Mouse (Mus musculus) erythroblast, embryonic 14.5 days (primary cell): ENCODE data around the gene Xxylt1.

Experiments used
- GATA1 ChIP-seq: IDR thresholded peaks from 2 replicates; pipeline ENCODE4 v1.6.1; 2012; ENCODE audit warnings: low read length, inconsistent platforms, mixed read lengths
- TAL1 ChIP-seq: IDR thresholded peaks from 3 replicates; pipeline ENCODE4 v1.6.1; 2012; ENCODE audit warnings: low read length, inconsistent platforms, mixed read lengths

DNA sequence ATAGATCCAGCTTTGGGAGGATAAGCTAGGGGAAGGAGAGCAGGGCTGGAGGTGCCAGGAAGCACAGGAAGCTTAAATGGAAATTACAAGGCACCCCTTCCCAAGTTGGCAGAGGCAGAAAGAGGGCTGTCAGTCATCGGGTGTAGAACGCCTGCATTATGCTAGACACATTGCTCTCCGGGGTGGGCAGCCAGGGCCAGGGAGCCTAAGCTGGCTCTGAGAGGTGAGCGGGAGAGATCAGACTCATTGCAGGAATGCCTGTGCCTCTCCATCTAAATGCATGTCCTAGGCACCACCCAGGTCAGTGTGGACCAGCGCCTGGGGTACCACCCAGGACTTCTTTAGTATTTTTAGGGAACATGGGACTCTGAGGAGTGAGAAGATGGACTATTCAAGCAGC, 3.8 kb downstream of the Xxylt1 start:
- no peak for TF ChIP-seq TAL1
- no peak for TF ChIP-seq GATA1
